Mouse (Mus musculus) embryonic facial prominence, embryonic 13.5 days (tissue): ENCODE measurements around the gene Pon3. TPM values are rescaled to one million over a fixed set of nuclear protein-coding genes. Genes with fewer than 3 reads are reported as not detected.

ENCODE experiments used
- ATAC-seq: fragments of 200-750 bp; cut with Nextera tagmentation; 2 replicates; pipeline ENCODE4 v1.8.0; 2017; ENCODE audit warnings: low read depth; ENCODE audit not compliant: insufficient number of reproducible peaks, insufficient read depth, low FRiP score, low TSS enrichment
- H3K27ac ChIP-seq: fragments of 300-500 bp; sonication (generic); 2 replicates; pipeline ENCODE4 v1.5.1; 2015; ENCODE audit warnings: moderate library complexity, mild to moderate bottlenecking, inconsistent platforms
- H3K27me3 ChIP-seq: fragments of 300-500 bp; sonication (generic); 2 replicates; pipeline ENCODE4 v1.6.1; 2015; ENCODE audit warnings: mild to moderate bottlenecking, inconsistent platforms
- H3K36me3 ChIP-seq: fragments of 300-500 bp; sonication (generic); 2 replicates; pipeline ENCODE4 v1.6.1; 2015; ENCODE audit warnings: mild to moderate bottlenecking, inconsistent platforms
- H3K4me1 ChIP-seq: fragments of 300-500 bp; sonication (generic); 2 replicates; pipeline ENCODE4 v1.6.1; 2015; ENCODE audit warnings: inconsistent platforms
- H3K4me2 ChIP-seq: fragments of 300-500 bp; sonication (generic); 2 replicates; pipeline ENCODE4 v1.6.1; 2015; ENCODE audit warnings: moderate library complexity, mild to moderate bottlenecking, inconsistent platforms
- H3K4me3 ChIP-seq: fragments of 300-500 bp; sonication (generic); 2 replicates; pipeline ENCODE4 v1.5.1; 2015; ENCODE audit warnings: mild to moderate bottlenecking, inconsistent platforms
- H3K9ac ChIP-seq: fragments of 300-500 bp; sonication (generic); 2 replicates; pipeline ENCODE4 v1.6.1; 2015; ENCODE audit warnings: mild to moderate bottlenecking, inconsistent platforms
- H3K9me3 ChIP-seq: fragments of 300-500 bp; sonication (generic); 2 replicates; pipeline ENCODE4 v1.6.1; 2016; ENCODE audit warnings: inconsistent platforms
- WGBS: fragments of 180-500 bp; shearing (Covaris S2); methylation state at CpG from one replicate; pipeline ENCODE4 v1.1.7; 2015; ENCODE audit warnings: mixed read lengths; 5-methylcytosine and 5-hydroxymethylcytosine counted together
- polyA plus RNA-seq: library from polyadenylated mRNA; unstranded; fragments of >200 nt; fragmentation: Nextera tagmentation; extraction: Ambion mirVana; gene quantifications from 2 replicates; pipeline ENCODE4 v1.2.1, GENCODE M21; 2015

Pon3 gene
- polyA plus RNA-seq, 1 experiment from 2014 or later = 7.1 TPM

GRCm38 (mm10) chr6:5198590-5198989 is 57.5 kb downstream of the Pon3 start:
- Histone ChIP-seq H3K4me2 (no peak overlapping the region), H3K4me3 (no peak overlapping the region), H3K36me3 (no peaks in the 10 kb centered on the region), H3K4me1 (0 out of 2 replicates have a peak, but pooled peaks cover 5% of the 10 kb centered on the region), H3K27ac (no peak overlapping the region), H3K9me3 (no peaks in the 10 kb centered on the region), H3K9ac (no peak overlapping the region), H3K27me3 (no peaks in the 10 kb centered on the region)
- 93% methylated on average over 5 of the region's 5 CpGs for WGBS
- no peak for ATAC-seq

- Histone ChIP-seq H3K9me3 (no peaks in the 10 kb centered on the region), H3K27me3 (no peaks in the 10 kb centered on the region), H3K4me3 (no peak within 1 kb of the TSS), H3K36me3 (no peaks in the 10 kb centered on the region), H3K4me2 (no peak within 1 kb of the TSS), H3K9ac (no peak within 1 kb of the TSS), H3K27ac (no peak within 1 kb of the TSS), H3K4me1 (0 out of 2 replicates have a peak, but pooled peaks cover 5% of the 10 kb centered on the region)
- 0 out of 2 replicates have a peak, but pooled peaks have one; percentile 10 for ATAC-seq
- WGBS = 40% methylated on average over 5 of the region's 5 CpGs
These were observed 62.4 kb downstream of the Pon3 start, which contains the start of gene Pon1 for GRCm38 (mm10) chr6:5193693-5194092. Pon1 (minus strand) TSS chr6:5193946.

- 0 out of 2 replicates have a peak, but pooled peaks cover 10% of the 10 kb centered on the region for H3K4me1 ChIP-seq
- H3K27me3 ChIP-seq = no peaks in the 10 kb centered on the region
- no peak overlapping the region for H3K4me3 ChIP-seq
- H3K9ac ChIP-seq = no peak overlapping the region
- WGBS = 81% methylated on average over 4 of the region's 4 CpGs
- no peak overlapping the region for H3K4me2 ChIP-seq
- H3K27ac ChIP-seq = no peak overlapping the region
- ATAC-seq = no peak
- no peaks in the 10 kb centered on the region for H3K36me3 ChIP-seq
- H3K9me3 ChIP-seq = no peaks in the 10 kb centered on the region
These were observed 65.3 kb downstream of the Pon3 start for GRCm38 (mm10) chr6:5190761-5191160.

- Histone ChIP-seq H3K27me3 (no peaks in the 10 kb centered on the region), H3K4me3 (no peak overlapping the region), H3K4me2 (no peak overlapping the region), H3K36me3 (no peaks in the 10 kb centered on the region), H3K27ac (no peak overlapping the region), H3K4me1 (0 out of 2 replicates have a peak, but pooled peaks cover 10% of the 10 kb centered on the region), H3K9me3 (no peaks in the 10 kb centered on the region), H3K9ac (no peak overlapping the region)
- 68% methylated on average over 4 of the region's 4 CpGs for WGBS
- ATAC-seq = no peak
These were observed 66.6 kb downstream of the Pon3 start for GRCm38 (mm10) chr6:5189507-5189906.

- no peak overlapping the region for H3K4me2 ChIP-seq
- ATAC-seq = no peak
- no peak overlapping the region for H3K4me3 ChIP-seq
- no peak overlapping the region for H3K27ac ChIP-seq
- 77% methylated on average over 6 of the region's 6 CpGs for WGBS
- no peak overlapping the region for H3K9ac ChIP-seq
- no peaks in the 10 kb centered on the region for H3K36me3 ChIP-seq
- no peaks in the 10 kb centered on the region for H3K9me3 ChIP-seq
- 0 out of 2 replicates have a peak, but pooled peaks cover 8% of the 10 kb centered on the region for H3K4me1 ChIP-seq
- H3K27me3 ChIP-seq = no peaks in the 10 kb centered on the region
These were observed 67.1 kb downstream of the Pon3 start for GRCm38 (mm10) chr6:5188938-5189337.

GRCm38 (mm10) chr6:5188036-5188435 is 68.0 kb downstream of the Pon3 start:
- Histone ChIP-seq H3K4me3 (no peak overlapping the region), H3K4me1 (0 out of 2 replicates have a peak, but pooled peaks cover 6% of the 10 kb centered on the region), H3K27me3 (no peaks in the 10 kb centered on the region), H3K4me2 (no peak overlapping the region), H3K9me3 (no peaks in the 10 kb centered on the region), H3K36me3 (no peaks in the 10 kb centered on the region), H3K27ac (no peak overlapping the region), H3K9ac (no peak overlapping the region)
- WGBS = 59% methylated on average over 5 of the region's 5 CpGs
- ATAC-seq = no peak

- Histone ChIP-seq H3K4me3 (no peak overlapping the region), H3K27ac (no peak overlapping the region), H3K9ac (no peak overlapping the region), H3K9me3 (no peaks in the 10 kb centered on the region), H3K27me3 (no peaks in the 10 kb centered on the region), H3K36me3 (no peaks in the 10 kb centered on the region), H3K4me2 (no peak overlapping the region), H3K4me1 (0 out of 2 replicates have a peak, but pooled peaks cover 6% of the 10 kb centered on the region)
- ATAC-seq = no peak
- WGBS = 57% methylated on average over 6 of the region's 6 CpGs
These were observed 68.5 kb downstream of the Pon3 start for GRCm38 (mm10) chr6:5187586-5187985.

GRCm38 (mm10) chr6:5186229-5186950 is 69.7 kb downstream of the Pon3 start:
- Histone ChIP-seq H3K4me1 (0 out of 2 replicates have a peak, but pooled peaks cover 6% of the 10 kb centered on the region), H3K9ac (no peak overlapping the region), H3K36me3 (no peaks in the 10 kb centered on the region), H3K4me2 (no peak overlapping the region), H3K4me3 (no peak overlapping the region), H3K27ac (no peak overlapping the region), H3K27me3 (no peaks in the 10 kb centered on the region), H3K9me3 (no peaks in the 10 kb centered on the region)
- ATAC-seq = no peak
- 52% methylated on average over 7 of the region's 7 CpGs for WGBS

- Histone ChIP-seq H3K9me3 (no peaks in the 10 kb centered on the region), H3K27ac (no peak overlapping the region), H3K27me3 (no peaks in the 10 kb centered on the region), H3K4me1 (peaks cover 14% of the 10 kb centered on the region), H3K4me3 (no peak overlapping the region), H3K36me3 (no peaks in the 10 kb centered on the region), H3K9ac (no peak overlapping the region), H3K4me2 (no peak overlapping the region)
- 80% methylated on average over 5 of the region's 5 CpGs for WGBS
- no peak for ATAC-seq
These were observed 75.4 kb downstream of the Pon3 start for GRCm38 (mm10) chr6:5180645-5181044.

GRCm38 (mm10) chr6:5179189-5179588 is 76.9 kb downstream of the Pon3 start:
- ATAC-seq = no peak
- Histone ChIP-seq H3K27ac (no peak overlapping the region), H3K9ac (no peak overlapping the region), H3K4me1 (peaks cover 14% of the 10 kb centered on the region), H3K9me3 (no peaks in the 10 kb centered on the region), H3K36me3 (no peaks in the 10 kb centered on the region), H3K4me2 (no peak overlapping the region), H3K27me3 (no peaks in the 10 kb centered on the region), H3K4me3 (no peak overlapping the region)
- WGBS = 54% methylated on average over 6 of the region's 6 CpGs

- no peak overlapping the region for H3K27ac ChIP-seq
- peak overlapping the region; percentile 22 for H3K4me3 ChIP-seq
- no peak for ATAC-seq
These were observed 77.9 kb downstream of the Pon3 start for GRCm38 (mm10) chr6:5177967-5178891.

More at GRCm38 (mm10) chr6:5177967-5178891, 77.9 kb downstream of the Pon3 start:
- Histone ChIP-seq H3K27me3 (no peaks in the 10 kb centered on the region), H3K9ac (no peak overlapping the region), H3K4me2 (peak overlapping the region; percentile 56), H3K9me3 (no peaks in the 10 kb centered on the region), H3K36me3 (no peaks in the 10 kb centered on the region), H3K4me1 (peaks cover 14% of the 10 kb centered on the region)
- WGBS = 39% methylated on average over 19 of the region's 19 CpGs
